Mouse (Mus musculus) erythroblast, adult 5-6 weeks (primary cell): Measurements from ENCODE around the gene Fam102b. TPM values are rescaled to one million over a fixed set of nuclear protein-coding genes. Genes with fewer than 3 reads are reported as not detected.

Experiments used
- ATAC-seq: replicated peaks from 2 replicates; pipeline ENCODE4 v1.8.0; 2016; ENCODE audit warnings: moderate number of reproducible peaks, mild to moderate bottlenecking, moderate TSS enrichment, inconsistent platforms; ENCODE audit not compliant: poor library complexity, low FRiP score, severe bottlenecking
- total RNA-seq, 2 experiments: library from RNA; stranded (forward) in 1 of 2; stranded (reverse) in 1 of 2; fragments of 150-400 nt in 1 of 2; fragments of 200-764, 138-1000 nt in 1 of 2; gene quantifications; 2 replicates each; pipeline versions ENCODE4 v1.2.3 to v1.2.4; 2015 to 2017; ENCODE audit warnings: low replicate concordance in 2 of 2

The Fam102b gene
- total RNA-seq (2015; ENCODE audit: low replicate concordance) (6.3 and 10.2 TPM in 2 replicates), total RNA-seq (2017; ENCODE audit: low replicate concordance) (6.3 and 6.5 TPM in 2 replicates)

DNA sequence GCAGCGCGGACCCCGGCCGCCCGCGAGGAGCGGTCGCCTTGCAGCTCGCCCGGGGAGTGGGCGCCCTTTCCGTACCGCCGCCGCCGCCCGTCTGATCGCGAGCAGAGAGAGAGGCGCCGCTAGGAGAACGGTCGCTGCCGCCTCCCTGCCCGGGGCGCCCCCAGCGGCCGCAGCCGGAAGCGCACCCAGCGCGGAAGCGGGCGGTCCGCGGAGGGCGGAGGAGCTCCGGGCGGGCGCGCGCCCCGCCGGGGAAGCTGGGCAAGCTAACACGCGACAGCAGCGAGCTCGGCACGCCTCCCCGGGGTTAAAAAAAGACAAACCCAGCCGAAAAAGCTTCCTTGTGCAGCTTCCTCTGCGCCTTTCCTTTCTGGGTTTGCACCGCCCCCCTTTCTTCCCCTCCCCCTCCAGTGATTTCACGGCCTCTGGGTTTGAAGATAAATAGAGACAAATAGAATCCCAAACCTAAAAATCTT is at the start of gene Fam102b:
Gene Fam102b (minus strand): TSS at position 93 of the 473 bp plus-strand sequence.
- peak; percentile 78 for ATAC-seq

- ATAC-seq, result peak; percentile 78
Measured at GRCm38 (mm10) chr3:109062989-109063388, 35.6 kb upstream of the Fam102b start.

DNA sequence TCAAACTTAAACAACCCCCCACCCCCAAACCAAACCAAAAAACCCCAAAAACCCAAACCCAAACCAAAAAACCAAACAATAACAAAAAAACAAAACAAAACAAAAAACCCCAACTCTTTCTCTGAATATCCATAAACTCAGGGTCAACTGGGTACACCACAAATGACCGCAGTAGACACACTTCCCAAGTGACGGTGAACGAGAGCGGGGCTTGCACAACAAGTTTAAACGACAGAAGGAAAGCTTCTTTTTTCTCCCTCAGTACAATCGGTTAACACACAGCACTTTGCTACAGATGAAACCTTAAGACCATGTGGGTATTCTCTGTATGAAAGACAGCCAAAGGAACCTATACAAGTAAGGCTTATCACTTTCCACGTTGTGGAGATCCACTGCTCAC is 35.0 kb upstream of the Fam102b start:
- ATAC-seq, result no peak

GRCm38 (mm10) chr3:109059903-109060302 is 32.5 kb upstream of the Fam102b start:
- no peak for ATAC-seq

GRCm38 (mm10) chr3:109051946-109052331 is 24.5 kb upstream of the Fam102b start:
- no peak for ATAC-seq

DNA sequence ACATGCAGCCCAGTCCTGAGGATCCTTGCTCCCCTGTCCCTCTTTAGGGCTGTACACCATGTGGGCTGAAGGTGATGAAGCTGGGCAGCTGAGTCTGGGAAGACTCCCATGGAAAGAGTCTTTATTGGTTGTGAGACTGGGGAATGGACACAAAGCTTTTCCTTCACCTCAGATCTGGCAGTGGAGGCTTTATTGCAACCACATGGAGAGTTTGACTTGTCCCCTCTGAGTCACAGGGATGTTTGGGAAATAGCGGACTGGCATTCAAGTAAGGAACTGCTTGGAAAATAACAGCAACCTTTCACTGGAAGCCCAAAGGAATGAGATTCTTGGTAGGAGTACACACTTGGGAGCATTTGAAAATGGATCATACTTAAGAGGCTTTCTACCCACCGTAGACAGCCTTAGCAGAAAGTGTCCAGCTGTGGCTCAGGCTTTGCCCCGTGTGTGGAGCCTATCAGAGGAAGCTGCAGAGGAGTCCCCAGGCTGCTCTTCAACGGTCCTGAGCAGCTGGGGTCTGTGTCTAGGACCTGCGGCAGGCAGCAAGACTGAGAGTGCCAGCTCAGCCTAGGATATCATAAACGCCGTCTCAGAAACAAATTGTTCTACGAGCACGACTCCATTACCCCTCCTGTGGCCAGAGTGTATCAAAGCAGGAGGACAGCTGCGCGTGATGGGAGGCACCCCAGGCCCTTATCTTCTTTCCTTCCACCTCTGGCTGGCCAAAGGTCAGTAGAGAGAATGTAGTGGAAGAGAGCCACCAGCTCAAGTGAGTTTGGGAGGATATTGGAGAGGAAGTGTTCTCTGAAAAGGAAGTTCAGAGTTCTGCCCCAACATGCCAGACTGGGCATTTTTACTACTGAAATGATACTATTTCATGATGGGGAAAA is 23.9 kb upstream of the Fam102b start:
- no peak for ATAC-seq

- no peak for ATAC-seq
Measured at GRCm38 (mm10) chr3:109047707-109048283, 20.4 kb upstream of the Fam102b start.

DNA sequence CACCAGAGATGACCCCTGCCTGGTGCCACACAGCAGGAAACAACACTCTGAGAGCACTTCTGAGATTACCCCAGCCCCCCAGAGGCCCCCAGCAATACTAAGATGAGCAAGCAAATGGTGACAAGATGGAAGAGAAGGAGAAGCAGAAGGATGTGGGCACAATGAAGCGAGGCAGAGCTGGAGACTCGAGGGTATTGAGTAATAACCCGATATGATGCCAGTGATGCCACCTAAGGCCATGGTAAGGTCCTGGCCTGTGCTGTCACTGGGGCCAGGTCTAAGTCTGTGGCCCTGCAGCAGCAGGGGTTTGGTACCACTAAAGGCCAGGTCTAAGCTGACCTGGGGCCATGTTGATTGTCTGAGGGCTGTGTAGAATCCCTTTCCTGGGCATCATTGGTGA is 19.0 kb upstream of the Fam102b start:
- ATAC-seq, result no peak

- ATAC-seq, result no peak
Measured at GRCm38 (mm10) chr3:109043395-109043794, 16.0 kb upstream of the Fam102b start.

GRCm38 (mm10) chr3:109040908-109041307 is 13.5 kb upstream of the Fam102b start:
- ATAC-seq, result no peak

DNA sequence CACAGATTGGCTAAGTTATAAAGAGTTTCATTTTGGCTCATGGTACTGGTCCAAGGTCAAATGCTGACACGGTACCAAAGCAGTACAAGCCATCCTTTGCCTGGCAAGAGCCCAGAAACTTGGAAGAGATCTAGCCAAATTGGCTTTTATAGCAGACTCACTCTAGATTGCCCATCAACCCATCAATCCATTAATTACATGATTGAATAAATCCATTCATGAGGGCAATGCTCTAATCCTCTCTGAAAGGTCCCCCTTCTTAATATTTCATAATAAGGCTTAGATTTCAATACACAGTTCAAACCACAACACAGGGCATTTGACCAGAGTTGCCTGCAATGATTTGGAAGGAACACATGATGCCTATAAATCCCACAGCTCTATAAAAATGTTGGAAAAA is 7.0 kb upstream of the Fam102b start:
- ATAC-seq, result no peak

GRCm38 (mm10) chr3:109032306-109032705 is 4.9 kb upstream of the Fam102b start:
- no peak for ATAC-seq

DNA sequence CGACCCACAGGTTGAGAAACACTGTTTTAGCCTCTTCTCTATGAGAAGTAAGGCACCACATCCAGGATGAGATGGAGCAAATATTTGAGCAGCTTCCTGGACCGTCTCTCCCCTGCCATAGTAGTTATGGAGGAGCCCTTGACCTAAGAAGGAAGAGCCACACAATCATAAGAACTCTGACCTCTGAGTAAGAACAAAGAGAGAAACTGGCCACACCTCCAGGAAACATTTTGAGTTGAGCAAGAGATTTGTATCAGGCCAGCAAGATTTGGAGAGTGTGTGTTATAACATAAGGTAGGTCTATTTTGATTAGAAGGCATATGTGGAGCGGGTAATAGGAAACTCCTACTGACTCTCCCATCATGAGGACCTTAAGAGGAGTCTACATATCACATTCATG is 4.2 kb upstream of the Fam102b start:
- ATAC-seq, result no peak

- no peak for ATAC-seq
Measured at GRCm38 (mm10) chr3:109030817-109031216, 3.4 kb upstream of the Fam102b start.

GRCm38 (mm10) chr3:109029661-109030060 is 2.3 kb upstream of the Fam102b start:
- ATAC-seq, result no peak

- 0 out of 2 replicates have a peak, but pooled peaks have one; percentile 16 for ATAC-seq
Measured at GRCm38 (mm10) chr3:109026991-109027470, 376 bp downstream of the Fam102b start.

DNA sequence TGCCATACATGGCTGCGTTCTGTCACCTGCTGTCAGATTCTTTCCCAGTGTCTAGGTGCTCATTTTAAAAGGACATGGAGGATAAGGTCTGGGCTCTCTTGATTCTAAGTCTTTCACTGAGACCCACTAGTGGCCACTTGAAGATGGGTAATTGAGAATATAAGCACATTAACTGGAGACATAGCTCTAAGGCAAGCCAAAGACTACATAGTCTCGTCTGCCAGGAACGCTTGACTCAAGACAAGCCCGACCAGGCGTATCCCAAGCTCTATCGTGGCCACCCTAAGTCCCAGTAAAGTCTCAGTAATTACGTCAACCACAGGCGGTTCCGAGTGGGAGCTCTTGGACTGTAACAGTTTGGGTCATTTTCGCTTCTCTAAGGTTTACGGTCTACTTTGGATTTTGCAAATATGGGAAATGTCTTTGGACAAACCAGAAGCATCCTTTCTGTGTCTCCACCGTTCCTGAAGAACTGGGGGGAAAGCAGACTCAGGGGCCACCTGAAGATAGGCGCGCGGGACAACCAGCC is 881 bp downstream of the Fam102b start:
- ATAC-seq, result no peak

DNA sequence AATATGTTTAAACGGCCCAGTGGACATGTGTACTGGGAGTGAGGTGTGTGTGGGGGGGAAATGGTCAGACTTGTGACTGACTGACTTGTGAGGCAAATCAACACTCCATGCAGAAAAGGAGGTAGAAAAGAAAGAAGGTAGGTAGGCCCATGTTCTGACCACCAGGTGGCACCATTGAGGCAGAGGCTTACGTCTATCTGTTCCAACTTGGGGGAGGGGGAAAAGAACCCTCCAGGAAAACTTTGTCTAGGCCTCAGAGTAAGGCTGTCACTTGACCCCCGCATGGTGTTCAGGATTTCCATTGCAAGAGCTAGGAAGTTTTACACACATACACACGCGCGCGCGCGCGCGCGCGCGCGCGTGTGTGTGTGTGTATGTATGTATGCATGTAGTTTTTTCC is 1.8 kb downstream of the Fam102b start:
- peak; percentile 67; the same call in 1 of the 2 replicates for ATAC-seq

- ATAC-seq, result no peak
Measured at GRCm38 (mm10) chr3:109023066-109023465, 4.3 kb downstream of the Fam102b start.

DNA sequence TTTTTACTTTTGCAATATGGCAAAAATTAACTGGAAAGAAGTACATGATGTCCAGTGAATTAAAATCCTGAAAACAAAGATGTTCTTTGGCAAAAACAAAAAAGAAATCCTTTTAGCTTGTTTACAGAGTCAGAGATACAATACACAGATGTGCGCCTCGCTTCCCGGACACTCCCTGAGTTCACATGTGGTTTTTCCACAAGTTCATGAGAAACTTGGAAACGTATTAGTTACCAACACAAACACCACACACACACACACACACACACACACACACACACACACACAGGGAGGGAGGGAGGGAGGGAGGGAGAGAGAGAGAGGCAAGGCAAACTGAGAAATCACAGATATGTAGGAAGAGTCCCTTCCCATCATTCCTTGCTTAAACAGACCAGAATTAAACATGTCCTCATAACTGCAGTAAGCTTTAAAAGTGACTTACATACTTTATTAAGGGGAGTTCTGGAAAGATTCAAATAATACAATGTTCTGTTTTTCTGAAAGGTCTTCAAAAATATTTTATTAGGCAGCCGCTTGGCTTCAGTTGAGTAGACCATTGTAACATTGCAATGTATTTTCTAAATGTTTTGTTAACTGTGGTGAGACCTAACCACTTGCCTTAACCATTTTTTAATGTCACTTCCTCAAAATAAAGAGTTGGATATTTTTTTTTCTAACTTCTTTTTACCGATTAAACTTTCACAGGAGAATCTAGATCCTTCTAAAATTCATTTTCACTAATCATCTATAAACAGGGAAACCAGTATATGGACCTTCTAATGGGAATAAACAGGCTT is 5.5 kb downstream of the Fam102b start:
- no peak for ATAC-seq
